Comparison of ENCODE assay signal across 8 mouse cellular contexts in genomic region chrX:20658026-20658652, GRCm38 (mm10). TPM values are rescaled to one million over a fixed set of nuclear protein-coding genes. Genes with fewer than 3 reads are reported as not detected.
A peak's percentile ranks its signal among the peaks of the same experiment; 100 is the strongest.
DNase-seq lines count a peak whose midpoint lies in the region; ATAC-seq lines count a peak whose summit lies in the region.

Gene Uba1 (plus strand): TSS chrX:20658326.

- H3K4me1 ChIP-seq in hindbrain, embryonic 11.5 days (replicated peaks; ENCODE audit: control insufficient read depth, insufficient read depth, low read length), result no peaks in the 10 kb centered on the region

- peak within 1 kb of the TSS; percentile 42 for H3K4me3 ChIP-seq in hindbrain, embryonic 11.5 days (ENCODE audit: low read depth, low read length)

- no peak within 1 kb of the TSS for H3K9ac ChIP-seq in hindbrain, embryonic 11.5 days (ENCODE audit: low read depth, low read length)

- H3K36me3 ChIP-seq in hindbrain, embryonic 11.5 days (ENCODE audit: control insufficient read depth, insufficient read depth, low read length), result no peaks in the 10 kb centered on the region

- no peak within 1 kb of the TSS for H3K27ac ChIP-seq in hindbrain, embryonic 11.5 days (ENCODE audit: low read depth, low read length)

- peak; percentile 82 for ATAC-seq in hindbrain, embryonic 11.5 days (ENCODE audit: low FRiP score)

- H3K9me3 ChIP-seq in hindbrain, embryonic 11.5 days (ENCODE audit: control insufficient read depth, low read length), result no peaks in the 10 kb centered on the region

- peak within 1 kb of the TSS; percentile 60 for H3K4me2 ChIP-seq in hindbrain, embryonic 11.5 days (replicated peaks; ENCODE audit: low read depth, low read length)

- DNase-seq in Muller cell, postnatal 12 days (ENCODE audit: inconsistent ontology term), result peak; percentile 81
- peak; percentile 78 for DNase-seq in cerebellum, adult 9-10 months
- peak; percentile 66 to 87 for DNase-seq in frontal cortex, adult 2 months (ENCODE audit: extremely low spot score in 1 of 2, low spot score in 1 of 2)
- peak; percentile 86 for DNase-seq in hindbrain, embryonic 11.5 days (ENCODE audit: low spot score)
- DNase-seq in layer of hippocampus, postnatal 10 days (ENCODE audit: low spot score in 2 of 2), result peak; percentile 73 to 81
- peak; percentile 87 for DNase-seq in lung, postnatal 10 days
- DNase-seq in ovary, postnatal 36 days (ENCODE audit: low spot score), result peak; percentile 72
- peak; percentile 85 for DNase-seq in thymus, postnatal 25 days

- 15% methylated on average over 27 of the region's 27 CpGs for WGBS in hindbrain, embryonic 11.5 days

- no peaks in the 10 kb centered on the region for H3K27me3 ChIP-seq in hindbrain, embryonic 11.5 days (ENCODE audit: control insufficient read depth, insufficient read depth, low read length)

RNA-seq across cellular contexts. Expression of gene Uba1, which starts in this region (rescaled TPM):
- polyA plus RNA-seq in frontal cortex, adult 2 months (2012; rRNA removed), result 253 and 262 TPM in 2 replicates
- polyA plus RNA-seq in hindbrain, embryonic 11.5 days (2014; fragmentation: Nextera tagmentation; extraction: Ambion mirVana), result 248 and 285 TPM in 2 replicates
- 100 to 1,000 TPM; 394 to 409 TPM for total RNA-seq in layer of hippocampus, postnatal 10 days (2021)
